Mouse (Mus musculus) E14TG2a.4 (cell line): Measurements from ENCODE around the gene Arl6ip5.

Experiments
- H3K27me3 ChIP-seq: 2 replicates; pipeline ENCODE4 v1.6.1; 2014; ENCODE audit warnings: low read length, control low read depth; ENCODE audit not compliant: insufficient read depth
- H3K36me3 ChIP-seq: 2 replicates; pipeline ENCODE4 v1.6.1; 2014; ENCODE audit warnings: low read length, control low read depth; ENCODE audit not compliant: insufficient read depth
- H3K4me1 ChIP-seq: replicated peaks from 2 replicates; pipeline ENCODE4 v1.6.1; 2014; ENCODE audit warnings: low read depth, low read length, control low read depth
- H3K4me3 ChIP-seq: replicated peaks from 2 replicates; pipeline ENCODE4 v1.5.1; 2014; ENCODE audit warnings: mild to moderate bottlenecking, low read length
- H3K9me3 ChIP-seq: 2 replicates; pipeline ENCODE4 v1.6.1; 2014; ENCODE audit warnings: low read length, control low read depth
- CTCF ChIP-seq: conservative IDR thresholded peaks from 2 replicates; pipeline ENCODE4 v1.5.1; 2014; ENCODE audit warnings: low read length
- NANOG ChIP-seq: IDR thresholded peaks from 2 replicates; pipeline ENCODE4 v1.6.1; 2014; ENCODE audit warnings: borderline replicate concordance, low read length, mixed read lengths
- POU5F1 ChIP-seq: IDR thresholded peaks from 2 replicates; pipeline ENCODE4 v1.6.1; 2014; ENCODE audit warnings: low read length, borderline replicate concordance

Arl6ip5 gene

DNA sequence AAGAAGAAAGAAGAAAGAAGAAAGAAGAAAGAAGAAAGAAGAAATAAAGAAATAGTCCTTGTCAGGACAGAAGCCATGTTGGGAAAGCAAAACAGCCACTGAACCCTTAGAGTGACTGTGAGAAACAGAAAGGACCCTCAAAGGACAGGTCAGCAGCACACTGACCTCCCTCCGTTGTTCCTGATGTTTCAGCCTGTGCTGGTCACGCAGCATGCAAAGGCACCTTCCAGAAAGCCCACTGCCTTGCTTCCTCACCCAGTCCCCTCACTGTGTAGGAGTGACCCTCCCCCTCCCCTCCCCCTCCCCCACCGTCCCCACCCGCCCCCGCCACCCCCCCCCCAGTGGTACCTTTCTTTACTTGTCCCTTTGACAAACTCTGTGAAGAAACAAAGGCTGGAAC lies 10.2 kb downstream of the Arl6ip5 start:
- TF ChIP-seq POU5F1 (no peak), CTCF (no peak), NANOG (no peak)
- Histone ChIP-seq H3K4me1 (peaks cover 38% of the 10 kb centered on the region), H3K27me3 (no peaks in the 10 kb centered on the region), H3K36me3 (peaks cover 10% of the 10 kb centered on the region; the same call in 1 of the 2 replicates), H3K9me3 (no peaks in the 10 kb centered on the region), H3K4me3 (no peak overlapping the region)

DNA sequence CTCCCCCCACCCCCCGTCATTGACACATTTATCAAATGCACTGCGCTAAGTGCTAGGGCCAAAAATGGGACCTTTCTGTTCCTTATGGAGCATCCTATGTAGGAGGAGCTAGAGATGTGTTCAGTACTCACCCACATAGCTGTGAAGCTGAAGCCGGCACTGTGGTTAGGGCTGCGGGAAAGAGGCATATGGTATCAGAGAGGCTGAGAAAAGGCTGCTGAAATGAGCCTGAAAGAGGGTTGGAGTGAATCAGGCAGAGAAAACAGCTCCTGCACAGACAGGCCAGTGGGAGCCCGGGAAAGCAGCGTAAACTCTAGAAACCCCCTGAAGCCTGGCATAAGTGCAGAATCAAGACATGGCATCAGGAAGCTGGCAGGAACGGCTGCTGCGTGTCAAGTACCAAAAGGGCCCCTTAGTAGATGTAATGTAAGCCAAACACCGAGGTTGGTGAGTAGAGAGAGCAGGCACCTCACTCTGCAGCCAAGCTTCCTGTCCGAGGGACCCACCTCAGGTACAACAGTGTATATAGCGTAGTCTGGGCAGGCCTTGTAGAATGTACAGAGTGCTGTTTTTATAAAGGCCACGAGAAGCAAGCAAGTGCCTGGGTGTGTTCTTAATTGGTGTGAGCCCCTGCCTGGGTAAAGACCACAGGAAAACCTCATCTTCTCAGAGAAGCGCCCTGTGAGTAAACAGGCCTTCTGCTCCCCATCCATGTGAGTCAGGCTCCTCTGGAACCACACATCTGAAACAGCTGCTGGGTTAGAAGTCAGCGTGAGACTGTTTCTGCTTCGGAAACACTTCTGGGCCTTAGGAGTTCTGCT lies 10.9 kb downstream of the Arl6ip5 start:
- TF ChIP-seq POU5F1, result no peak
- TF ChIP-seq NANOG, result no peak
- no peaks in the 10 kb centered on the region for H3K27me3 ChIP-seq
- peaks cover 17% of the 10 kb centered on the region; the same call in 1 of the 2 replicates for H3K36me3 ChIP-seq
- H3K4me1 ChIP-seq, result peaks cover 38% of the 10 kb centered on the region
- no peaks in the 10 kb centered on the region for H3K9me3 ChIP-seq
- H3K4me3 ChIP-seq, result no peak overlapping the region

- no peak for TF ChIP-seq NANOG
- no peak for TF ChIP-seq POU5F1
- TF ChIP-seq CTCF, result no peak
- H3K27me3 ChIP-seq, result no peaks in the 10 kb centered on the region
- H3K36me3 ChIP-seq, result peaks cover 22% of the 10 kb centered on the region; the same call in 1 of the 2 replicates
- H3K4me3 ChIP-seq, result no peak overlapping the region
- peaks cover 31% of the 10 kb centered on the region for H3K4me1 ChIP-seq
- H3K9me3 ChIP-seq, result no peaks in the 10 kb centered on the region
Measured at GRCm38 (mm10) chr6:97222321-97222720, 11.8 kb downstream of the Arl6ip5 start.

DNA sequence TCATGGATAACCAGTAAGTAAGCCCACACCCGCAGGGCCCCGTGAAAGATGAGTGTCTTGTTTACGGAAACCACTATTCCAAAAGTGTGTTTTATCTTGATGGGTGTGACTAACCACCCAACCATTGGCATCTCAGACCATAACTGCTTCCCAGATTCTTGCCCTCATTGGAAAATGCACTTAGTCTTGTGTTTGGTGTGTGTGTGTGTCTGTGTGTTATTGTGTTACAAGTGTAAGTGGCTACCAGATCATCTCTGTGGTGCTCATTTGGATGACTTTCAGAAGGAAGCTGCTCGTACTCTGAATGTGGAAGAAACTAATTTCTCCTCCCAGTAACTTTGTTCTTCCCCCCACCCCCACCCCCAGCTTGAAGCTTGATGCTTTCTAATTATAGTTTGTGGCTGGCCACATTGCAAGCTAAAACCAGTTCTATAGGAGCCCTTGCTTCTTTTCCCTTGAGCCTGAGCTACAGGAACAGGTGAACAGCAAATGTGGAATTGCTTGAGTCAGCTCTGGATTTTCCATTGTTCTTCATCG lies 12.5 kb downstream of the Arl6ip5 start:
- no peak overlapping the region for H3K4me3 ChIP-seq
- H3K36me3 ChIP-seq, result peaks cover 22% of the 10 kb centered on the region; the same call in 1 of the 2 replicates
- H3K27me3 ChIP-seq, result no peaks in the 10 kb centered on the region
- no peaks in the 10 kb centered on the region for H3K9me3 ChIP-seq
- H3K4me1 ChIP-seq, result peaks cover 30% of the 10 kb centered on the region
- no peak for TF ChIP-seq CTCF
- no peak for TF ChIP-seq NANOG
- no peak for TF ChIP-seq POU5F1

DNA sequence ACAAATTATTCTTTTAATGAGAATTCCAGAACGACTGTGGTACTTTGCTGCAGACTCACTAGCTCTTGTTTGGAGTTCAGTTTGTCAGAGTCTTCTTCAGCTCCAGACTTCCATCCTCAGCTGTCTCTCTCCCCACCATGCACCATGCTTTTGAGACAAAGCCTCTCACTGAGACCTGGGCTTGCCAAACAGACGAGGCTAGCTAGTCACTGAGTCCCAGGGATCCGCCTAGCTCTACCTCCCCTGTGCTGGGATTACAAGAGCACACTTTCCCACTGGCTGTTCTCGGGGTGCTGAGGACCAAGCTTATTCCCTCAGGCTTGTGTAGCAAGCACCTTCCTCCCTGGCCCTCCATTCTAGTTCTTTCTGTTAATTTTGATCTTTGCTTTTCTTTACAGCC lies 13.1 kb downstream of the Arl6ip5 start:
- TF ChIP-seq NANOG (no peak), POU5F1 (no peak), CTCF (no peak)

GRCm38 (mm10) chr6:97224505-97224904 lies 14.0 kb downstream of the Arl6ip5 start:
- no peak overlapping the region for H3K4me3 ChIP-seq
- H3K36me3 ChIP-seq, result peaks cover 27% of the 10 kb centered on the region
- H3K4me1 ChIP-seq, result peaks cover 33% of the 10 kb centered on the region
- no peaks in the 10 kb centered on the region for H3K27me3 ChIP-seq
- H3K9me3 ChIP-seq, result no peaks in the 10 kb centered on the region
- TF ChIP-seq CTCF, result no peak
- no peak for TF ChIP-seq POU5F1
- no peak for TF ChIP-seq NANOG

More for the DNA sequence above, 13.1 kb downstream of the Arl6ip5 start:
- peaks cover 22% of the 10 kb centered on the region; the same call in 1 of the 2 replicates for H3K36me3 ChIP-seq
- H3K27me3 ChIP-seq, result no peaks in the 10 kb centered on the region
- H3K4me1 ChIP-seq, result peaks cover 30% of the 10 kb centered on the region
- no peak overlapping the region for H3K4me3 ChIP-seq
- no peaks in the 10 kb centered on the region for H3K9me3 ChIP-seq

DNA sequence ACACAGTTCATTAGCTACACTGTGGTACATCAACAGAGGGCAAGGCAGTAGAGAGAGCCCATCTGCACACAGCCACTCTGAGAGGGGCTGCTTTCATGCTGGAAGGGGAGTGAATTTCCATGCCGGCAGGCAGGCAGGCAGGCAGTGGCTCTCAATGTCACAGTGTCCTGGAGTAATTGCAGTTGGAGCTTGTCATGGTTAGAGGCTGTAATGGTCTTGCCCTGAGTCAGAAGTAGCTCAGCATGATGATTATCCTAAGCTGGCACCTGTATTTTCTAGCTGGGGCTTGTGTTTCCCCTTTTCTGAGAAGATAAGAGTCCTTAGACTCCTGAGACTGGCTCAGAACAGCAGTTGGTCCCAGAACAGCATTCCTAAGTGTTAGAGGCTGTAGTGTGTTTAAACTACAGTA lies 15.6 kb downstream of the Arl6ip5 start:
- no peaks in the 10 kb centered on the region for H3K9me3 ChIP-seq
- peaks cover 27% of the 10 kb centered on the region for H3K4me1 ChIP-seq
- no peaks in the 10 kb centered on the region for H3K27me3 ChIP-seq
- no peak for TF ChIP-seq POU5F1
- TF ChIP-seq CTCF, result no peak
- no peak for TF ChIP-seq NANOG
- H3K36me3 ChIP-seq, result peaks cover 40% of the 10 kb centered on the region
- no peak overlapping the region for H3K4me3 ChIP-seq

DNA sequence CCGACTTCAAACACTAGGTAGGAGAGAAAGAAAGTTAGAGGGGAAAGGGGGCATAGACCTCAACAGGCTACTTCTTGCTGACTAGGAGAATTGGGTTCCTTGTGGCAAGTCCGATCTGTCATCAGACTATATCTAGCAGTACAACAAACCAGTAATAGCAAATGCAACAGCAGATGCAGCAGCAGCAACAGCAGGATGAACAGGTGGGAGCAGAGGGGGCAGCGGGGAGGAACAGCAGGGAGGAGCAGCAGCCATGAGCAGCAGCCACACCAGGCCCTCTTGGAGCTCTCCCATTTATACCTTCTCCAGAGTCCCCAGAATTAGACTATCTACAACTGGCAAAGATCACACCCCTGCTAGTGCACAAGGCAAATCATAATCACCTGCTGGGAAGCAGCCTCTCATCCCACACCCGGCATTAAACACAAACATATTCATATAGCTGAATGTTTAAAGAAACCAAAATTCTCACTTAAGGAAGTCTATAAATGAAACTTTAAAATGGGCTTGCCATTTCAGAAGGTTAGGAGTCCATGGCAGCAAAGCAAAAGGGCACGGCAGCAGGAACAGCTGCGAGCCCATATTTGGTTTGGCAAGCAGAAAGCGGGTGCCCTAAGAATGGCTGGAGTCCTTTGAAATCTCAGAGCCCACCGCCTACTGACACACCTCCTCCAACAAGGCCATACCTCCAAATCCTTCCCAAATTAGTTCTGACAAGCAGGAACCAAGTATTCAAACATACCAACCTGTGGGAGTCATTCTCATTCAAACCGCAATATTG lies 16.8 kb downstream of the Arl6ip5 start:
- TF ChIP-seq POU5F1 (no peak), NANOG (no peak), CTCF (no peak)
- peaks cover 18% of the 10 kb centered on the region for H3K4me1 ChIP-seq
- H3K9me3 ChIP-seq, result no peaks in the 10 kb centered on the region
- H3K4me3 ChIP-seq, result no peak overlapping the region
- no peaks in the 10 kb centered on the region for H3K27me3 ChIP-seq
- H3K36me3 ChIP-seq, result peaks cover 51% of the 10 kb centered on the region
